Mouse (Mus musculus): ENCODE results near the gene S100a16.

DNA sequence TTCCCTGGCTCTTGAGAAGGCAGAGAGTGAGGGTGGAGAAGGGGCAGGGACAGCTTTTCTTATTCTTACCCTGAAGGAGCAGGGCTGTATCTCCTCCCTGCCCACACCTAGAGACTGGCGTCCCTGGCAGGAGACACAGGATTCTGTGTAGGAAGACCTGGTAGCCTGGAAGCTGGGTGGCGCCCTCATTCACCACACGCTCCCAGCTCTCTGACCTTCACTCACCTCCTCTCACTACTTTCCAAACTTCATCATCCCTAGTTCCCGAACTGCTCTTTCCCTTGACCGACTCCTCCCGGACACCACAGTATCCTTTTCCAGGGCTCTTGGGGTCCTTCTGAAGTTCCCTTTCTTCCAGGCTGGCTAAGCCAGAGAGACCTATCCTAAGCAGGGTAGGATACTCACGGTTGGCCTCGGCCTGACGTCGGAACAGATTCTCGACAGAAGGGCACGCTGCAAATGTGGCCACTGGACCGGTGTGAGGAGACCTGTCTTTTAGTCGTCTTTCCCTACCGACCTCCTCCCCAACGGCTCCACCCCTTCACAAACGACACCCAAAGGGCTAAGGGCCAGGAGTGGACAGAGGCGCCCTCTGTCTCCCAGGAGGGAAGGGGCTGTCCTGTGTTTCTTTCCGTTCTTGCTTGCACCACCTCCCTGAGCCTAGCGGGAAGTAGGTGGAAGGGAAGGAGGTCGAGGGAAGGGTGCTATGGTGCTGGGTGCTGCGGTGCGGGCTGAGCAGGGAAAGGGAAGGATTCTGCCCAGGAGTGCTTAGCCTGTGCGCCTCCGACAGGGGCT lies 23.1 kb upstream of the S100a16 start, which contains the start of the genes S100a1 and S100a13:
- TF ChIP-seq POLR2A (IDR thresholded peaks at IDR 0.05; ENCODE audit: borderline replicate concordance, insufficient read depth, low read length): no peak
- 0 out of 2 replicates have a peak, but pooled peaks have one; percentile 13 for TF ChIP-seq CTCF (IDR thresholded peaks at IDR 0.05; ENCODE audit: borderline replicate concordance, insufficient read depth, low read depth, low read length)

Data from cerebellum, adult 2 months (tissue).